Mouse (Mus musculus) G1E (cell line): Measurements from ENCODE around the gene Calm5.

ENCODE experiments used
- CTCF ChIP-seq: IDR thresholded peaks from 2 replicates; pipeline ENCODE4 v1.5.1; 2012; ENCODE audit warnings: low read depth, low read length, inconsistent platforms, mixed read lengths
- GATA1 ChIP-seq: IDR thresholded peaks from 2 replicates; pipeline ENCODE4 v1.6.1; 2012; ENCODE audit warnings: borderline replicate concordance, low read length, inconsistent platforms, mixed read lengths
- TAL1 ChIP-seq: conservative IDR thresholded peaks from 2 replicates; pipeline ENCODE4 v1.6.1; 2012; ENCODE audit warnings: low read depth, low read length, inconsistent platforms, mixed read lengths

DNA sequence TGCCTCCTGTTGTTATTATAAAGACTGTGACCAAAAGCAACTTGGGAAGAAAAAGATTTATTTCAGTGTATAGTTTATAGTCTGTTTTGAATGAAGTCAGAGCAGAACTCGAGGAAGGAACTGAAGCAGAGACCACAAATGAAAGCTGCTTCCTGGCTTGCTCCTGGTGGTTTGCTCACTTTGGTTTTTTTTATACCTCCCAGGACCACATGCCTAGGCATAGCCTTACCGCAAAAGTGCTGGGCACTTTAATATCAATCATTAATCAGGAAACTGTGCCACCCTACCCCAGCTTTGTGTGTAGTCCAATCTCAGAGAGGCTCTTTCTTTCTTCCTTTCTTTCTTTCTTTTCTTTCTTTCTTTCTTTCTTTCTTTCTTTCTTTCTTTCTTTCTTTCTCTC lies 21.5 kb upstream of the Calm5 start:
- TF ChIP-seq GATA1 (no peak), CTCF (no peak), TAL1 (no peak)
